Mouse (Mus musculus) limb, embryonic 15.5 days (tissue): ENCODE measurements at regions not wholly inside any gene's neighbourhood (a gene's known extent, or its start where the extent isn't known, plus 50 kb on each side); places are given as distances from the start of the nearest gene placed in this dataset.

Source experiments
- ATAC-seq: fragments of 200-750 bp; cut with Nextera tagmentation; 2 replicates; pipeline ENCODE4 v1.8.0; 2017; ENCODE audit warnings: low read depth, moderate TSS enrichment; ENCODE audit not compliant: insufficient number of reproducible peaks, low FRiP score, low TSS enrichment
- H3K27ac ChIP-seq: fragments of 300-500 bp; sonication (generic); 2 replicates; pipeline ENCODE4 v1.5.1; 2015; ENCODE audit warnings: moderate library complexity, mild to moderate bottlenecking, inconsistent platforms
- H3K27me3 ChIP-seq: fragments of 300-500 bp; sonication (generic); 2 replicates; pipeline ENCODE4 v1.6.1; 2015; ENCODE audit warnings: inconsistent platforms
- H3K36me3 ChIP-seq: fragments of 300-500 bp; sonication (generic); 2 replicates; pipeline ENCODE4 v1.6.1; 2015; ENCODE audit warnings: inconsistent platforms
- H3K4me1 ChIP-seq: fragments of 300-500 bp; sonication (generic); 2 replicates; pipeline ENCODE4 v1.6.1; 2015; ENCODE audit warnings: inconsistent platforms
- H3K4me2 ChIP-seq: fragments of 300-500 bp; sonication (generic); 2 replicates; pipeline ENCODE4 v1.6.1; 2015; ENCODE audit warnings: mild to moderate bottlenecking, inconsistent platforms
- H3K4me3 ChIP-seq: fragments of 300-500 bp; sonication (generic); 2 replicates; pipeline ENCODE4 v1.5.1; 2015; ENCODE audit warnings: mild to moderate bottlenecking, inconsistent platforms
- H3K9ac ChIP-seq: fragments of 300-500 bp; sonication (generic); 2 replicates; pipeline ENCODE4 v1.6.1; 2015; ENCODE audit warnings: inconsistent platforms
- H3K9me3 ChIP-seq: fragments of 300-500 bp; sonication (generic); 2 replicates; pipeline ENCODE4 v1.6.1; 2016; ENCODE audit warnings: inconsistent platforms
- WGBS: fragments of 180-500 bp; shearing (Covaris S2); methylation state at CpG from one replicate; pipeline ENCODE4 v1.1.7; 2015; 5-methylcytosine and 5-hydroxymethylcytosine counted together

- Histone ChIP-seq H3K9me3 (no peaks in the 10 kb centered on the region), H3K9ac (no peak overlapping the region), H3K4me3 (no peak overlapping the region), H3K27ac (no peak overlapping the region), H3K4me1 (no peaks in the 10 kb centered on the region), H3K36me3 (no peaks in the 10 kb centered on the region), H3K4me2 (no peak overlapping the region), H3K27me3 (no peaks in the 10 kb centered on the region)
- no peak for ATAC-seq
Measured at GRCm38 (mm10) chr3:126011269-126011668, 72.8 kb upstream of the Ugt8a start.

DNA sequence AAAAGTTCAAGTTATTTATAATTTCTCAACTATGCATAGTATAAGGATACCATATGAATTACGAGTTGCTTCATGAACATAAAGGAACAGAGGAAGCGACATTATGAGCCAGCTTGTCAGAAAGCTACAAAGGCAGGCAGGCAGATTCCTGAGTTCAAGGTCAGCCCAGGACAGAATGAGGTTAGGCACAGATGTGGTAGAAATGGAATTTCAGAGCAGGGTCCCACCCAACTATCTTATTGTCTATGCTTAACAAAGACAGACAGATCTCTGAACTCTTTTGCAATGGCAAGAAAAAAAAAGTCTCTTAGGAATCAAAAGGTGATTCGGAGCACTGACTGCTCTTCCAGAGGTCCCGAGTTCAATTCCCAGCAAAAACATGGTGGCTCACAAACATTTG is 77.7 kb upstream of the Ugt8a start:
- Histone ChIP-seq H3K4me1 (no peaks in the 10 kb centered on the region), H3K9ac (no peak overlapping the region), H3K36me3 (no peaks in the 10 kb centered on the region), H3K9me3 (no peaks in the 10 kb centered on the region), H3K4me2 (no peak overlapping the region), H3K27me3 (no peaks in the 10 kb centered on the region), H3K4me3 (no peak overlapping the region), H3K27ac (no peak overlapping the region)
- WGBS = 79% methylated on average over 4 of the region's 4 CpGs
- no peak for ATAC-seq

DNA sequence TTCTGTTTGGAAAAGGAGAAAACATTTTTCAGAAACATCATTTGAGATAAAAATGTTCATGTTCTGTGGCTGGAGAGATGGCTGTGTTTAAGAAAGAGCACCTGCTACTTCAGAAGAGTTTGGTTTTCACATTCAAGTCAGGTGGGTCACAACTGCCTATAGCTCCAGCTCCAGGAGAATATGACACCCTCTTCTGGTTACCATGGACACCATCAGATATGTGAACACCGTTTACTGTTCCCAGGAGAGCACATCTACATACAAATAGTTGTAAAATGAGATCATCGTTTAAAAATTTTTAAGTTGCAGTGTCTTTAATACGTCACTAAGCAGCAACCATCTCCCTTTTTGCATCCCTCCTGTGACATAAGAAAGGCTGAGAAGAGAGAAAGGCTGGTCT is 105.9 kb upstream of the Ugt8a start:
- H3K27ac ChIP-seq = no peak overlapping the region
- 28% methylated on average over 3 of the region's 3 CpGs for WGBS
- H3K4me1 ChIP-seq = no peaks in the 10 kb centered on the region
- H3K4me3 ChIP-seq = no peak overlapping the region
- no peaks in the 10 kb centered on the region for H3K27me3 ChIP-seq
- H3K9ac ChIP-seq = no peak overlapping the region
- no peaks in the 10 kb centered on the region for H3K9me3 ChIP-seq
- no peak overlapping the region for H3K4me2 ChIP-seq
- no peaks in the 10 kb centered on the region for H3K36me3 ChIP-seq
- ATAC-seq = no peak

DNA sequence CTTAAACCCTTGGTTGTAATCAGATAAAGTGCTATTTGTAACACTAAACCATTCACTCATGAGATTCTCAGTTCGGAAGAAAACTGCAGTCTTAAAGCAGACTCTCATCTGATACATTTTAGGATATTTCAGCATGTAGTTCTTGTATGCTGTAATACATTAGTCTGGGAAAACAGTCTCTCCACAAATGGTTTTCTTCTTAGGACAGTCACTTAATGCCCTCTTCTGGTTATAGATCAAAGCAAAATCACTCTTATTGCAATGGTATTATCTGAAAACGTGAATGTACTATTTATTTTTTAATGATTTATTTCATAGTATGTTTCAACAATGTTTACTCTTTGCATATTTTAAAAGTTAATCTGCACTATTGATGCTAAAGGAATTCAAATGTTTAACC is 106.4 kb upstream of the Ugt8a start:
- Histone ChIP-seq H3K9ac (no peak overlapping the region), H3K36me3 (no peaks in the 10 kb centered on the region), H3K27ac (no peak overlapping the region), H3K9me3 (no peaks in the 10 kb centered on the region), H3K27me3 (no peaks in the 10 kb centered on the region), H3K4me2 (no peak overlapping the region), H3K4me3 (no peak overlapping the region), H3K4me1 (no peaks in the 10 kb centered on the region)
- no peak for ATAC-seq
- 51% methylated on average over 2 of the region's 2 CpGs for WGBS

DNA sequence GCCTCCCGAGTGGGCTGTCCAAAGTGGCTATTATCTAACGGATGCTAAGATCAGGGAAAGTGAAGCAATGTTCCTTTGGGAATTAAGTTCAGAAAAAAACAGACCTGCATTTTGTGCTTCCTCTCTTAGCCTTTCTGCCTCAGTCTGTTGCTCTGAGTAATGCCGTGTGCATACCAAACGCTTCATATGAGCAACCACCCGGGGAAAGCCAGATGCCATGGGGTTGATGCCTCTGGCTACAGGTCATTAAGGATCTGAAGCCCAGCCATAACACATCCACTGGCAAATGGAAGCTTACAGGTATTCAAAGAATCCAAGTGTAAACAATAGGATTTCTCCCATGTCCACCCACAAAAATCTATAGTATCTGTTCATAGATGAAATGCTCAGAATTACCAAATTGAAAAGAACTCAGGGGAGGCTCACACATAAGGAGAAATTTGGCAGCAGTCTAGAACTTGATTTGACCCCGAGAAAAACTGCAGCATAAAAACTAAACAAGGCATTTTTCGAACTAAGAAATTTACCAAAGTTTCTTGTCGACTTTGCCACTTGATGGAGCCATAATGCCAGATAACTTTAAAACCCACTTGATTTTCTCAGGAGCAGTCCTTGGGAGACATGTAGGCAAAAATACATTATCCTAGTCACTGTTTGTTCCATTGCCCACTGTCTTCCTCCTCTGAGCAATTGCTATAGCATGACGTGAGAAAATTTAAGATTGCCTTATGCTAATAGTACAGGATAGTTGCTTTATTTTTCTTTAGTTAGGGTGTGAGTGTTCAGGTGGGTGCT is 107.8 kb upstream of the Ugt8a start:
- 50% methylated on average over 9 of the region's 9 CpGs for WGBS
- H3K4me3 ChIP-seq = no peak overlapping the region
- no peaks in the 10 kb centered on the region for H3K36me3 ChIP-seq
- no peaks in the 10 kb centered on the region for H3K27me3 ChIP-seq
- no peak overlapping the region for H3K4me2 ChIP-seq
- no peak overlapping the region for H3K27ac ChIP-seq
- no peak for ATAC-seq
- no peaks in the 10 kb centered on the region for H3K4me1 ChIP-seq
- no peak overlapping the region for H3K9ac ChIP-seq
- no peaks in the 10 kb centered on the region for H3K9me3 ChIP-seq

- no peaks in the 10 kb centered on the region for H3K4me1 ChIP-seq
- no peaks in the 10 kb centered on the region for H3K9me3 ChIP-seq
- ATAC-seq = no peak
- no peak overlapping the region for H3K27ac ChIP-seq
- H3K4me3 ChIP-seq = no peak overlapping the region
- no peaks in the 10 kb centered on the region for H3K36me3 ChIP-seq
- H3K27me3 ChIP-seq = no peaks in the 10 kb centered on the region
- no peak overlapping the region for H3K9ac ChIP-seq
- H3K4me2 ChIP-seq = no peak overlapping the region
Measured at GRCm38 (mm10) chr3:126058585-126058984, 120.2 kb upstream of the Ugt8a start.

DNA sequence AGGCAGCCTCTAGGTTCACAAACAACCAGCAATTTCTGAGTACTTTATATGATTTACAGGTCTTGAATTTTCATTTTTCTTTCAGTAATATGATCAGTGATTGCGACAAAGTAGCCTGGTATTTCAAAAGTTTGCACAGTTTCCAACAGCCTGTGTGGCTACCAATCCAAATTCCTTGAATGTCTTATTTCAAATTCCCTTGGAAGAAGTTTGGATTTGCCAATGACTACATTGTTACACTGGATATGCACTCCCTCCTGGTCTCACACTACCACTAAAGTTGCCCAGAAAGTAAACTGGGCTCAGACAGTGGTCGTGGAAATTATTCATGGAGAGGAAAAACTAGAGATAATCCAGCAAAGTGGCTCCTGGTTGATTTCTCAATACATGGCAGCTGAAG is 166.7 kb upstream of the Ugt8a start:
- Histone ChIP-seq H3K27me3 (no peaks in the 10 kb centered on the region), H3K4me2 (no peak overlapping the region), H3K4me1 (no peaks in the 10 kb centered on the region), H3K9me3 (no peaks in the 10 kb centered on the region), H3K36me3 (no peaks in the 10 kb centered on the region), H3K9ac (no peak overlapping the region), H3K27ac (no peak overlapping the region), H3K4me3 (no peak overlapping the region)
- 89% methylated on average over 2 of the region's 2 CpGs for WGBS
- no peak for ATAC-seq

DNA sequence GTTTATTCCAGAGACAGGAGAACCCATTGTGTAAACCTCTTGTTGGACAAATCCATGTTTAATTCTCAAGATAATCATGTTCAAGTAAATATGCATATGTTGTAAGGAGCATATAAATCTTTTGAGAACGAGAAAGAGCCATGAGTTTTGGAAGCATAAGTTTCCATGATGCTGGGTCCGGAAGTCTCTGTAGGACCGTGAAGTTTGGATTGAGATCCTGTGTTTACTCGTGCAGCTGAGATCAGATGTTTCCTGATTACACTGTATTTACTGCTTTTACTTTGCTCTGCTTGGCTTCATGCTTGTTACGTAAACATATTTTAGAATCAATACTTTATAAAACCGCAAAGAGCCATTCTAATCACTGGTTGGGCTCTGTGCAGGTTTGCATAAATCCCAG is 171.0 kb upstream of the Ugt8a start:
- WGBS = 78% methylated on average over 6 of the region's 6 CpGs
- Histone ChIP-seq H3K27ac (no peak overlapping the region), H3K4me3 (no peak overlapping the region), H3K9me3 (no peaks in the 10 kb centered on the region), H3K4me1 (no peaks in the 10 kb centered on the region), H3K4me2 (no peak overlapping the region), H3K9ac (no peak overlapping the region), H3K27me3 (no peaks in the 10 kb centered on the region), H3K36me3 (no peaks in the 10 kb centered on the region)
- ATAC-seq = no peak

GRCm38 (mm10) chr3:126117849-126118248 is 179.4 kb upstream of the Ugt8a start:
- Histone ChIP-seq H3K9me3 (no peaks in the 10 kb centered on the region), H3K27ac (no peak overlapping the region), H3K4me3 (no peak overlapping the region), H3K9ac (no peak overlapping the region), H3K27me3 (no peaks in the 10 kb centered on the region), H3K4me2 (no peak overlapping the region), H3K4me1 (no peaks in the 10 kb centered on the region), H3K36me3 (no peaks in the 10 kb centered on the region)
- 64% methylated on average over 2 of the region's 2 CpGs for WGBS
- no peak for ATAC-seq

- Histone ChIP-seq H3K27ac (no peak overlapping the region), H3K4me2 (no peak overlapping the region), H3K9ac (no peak overlapping the region), H3K27me3 (no peaks in the 10 kb centered on the region), H3K4me1 (no peaks in the 10 kb centered on the region), H3K9me3 (no peaks in the 10 kb centered on the region), H3K4me3 (no peak overlapping the region), H3K36me3 (no peaks in the 10 kb centered on the region)
- no peak for ATAC-seq
- 76% methylated on average over 2 of the region's 2 CpGs for WGBS
Measured at GRCm38 (mm10) chr3:126122323-126123259, 184.2 kb upstream of the Ugt8a start.

GRCm38 (mm10) chr3:126166542-126166941 is 196.9 kb upstream of the Arsj start:
- H3K9me3 ChIP-seq = no peaks in the 10 kb centered on the region
- no peak overlapping the region for H3K9ac ChIP-seq
- no peak overlapping the region for H3K4me3 ChIP-seq
- no peaks in the 10 kb centered on the region for H3K4me1 ChIP-seq
- H3K36me3 ChIP-seq = no peaks in the 10 kb centered on the region
- no peak overlapping the region for H3K4me2 ChIP-seq
- H3K27ac ChIP-seq = no peak overlapping the region
- no peak for ATAC-seq
- no peaks in the 10 kb centered on the region for H3K27me3 ChIP-seq
- 69% methylated on average over 1 of the region's 1 CpGs for WGBS

DNA sequence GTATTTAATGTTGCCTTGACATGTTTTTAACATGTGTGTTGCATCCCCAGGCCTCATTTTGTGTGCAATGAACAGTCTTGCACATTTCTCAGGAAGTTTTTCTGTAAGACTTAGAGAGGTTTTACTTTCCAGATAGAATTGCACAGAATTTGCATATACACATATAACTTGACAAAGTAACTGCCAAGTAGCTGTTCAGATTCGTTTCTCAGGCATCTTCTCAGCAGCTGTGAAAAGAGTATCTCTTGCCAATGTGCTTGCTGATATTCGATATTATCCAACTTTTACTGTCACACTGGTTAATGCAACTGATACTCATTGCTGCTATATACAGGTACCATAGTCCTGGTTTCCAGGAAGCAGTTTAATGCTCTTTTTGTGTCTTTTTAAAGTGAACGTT is 154.5 kb upstream of the Arsj start:
- Histone ChIP-seq H3K4me3 (no peak overlapping the region), H3K4me1 (no peaks in the 10 kb centered on the region), H3K36me3 (no peaks in the 10 kb centered on the region), H3K27me3 (no peaks in the 10 kb centered on the region), H3K9ac (no peak overlapping the region), H3K9me3 (no peaks in the 10 kb centered on the region), H3K27ac (no peak overlapping the region), H3K4me2 (no peak overlapping the region)
- ATAC-seq = no peak
- WGBS = 69% methylated on average over 3 of the region's 3 CpGs
